In the genomic region with DNA sequence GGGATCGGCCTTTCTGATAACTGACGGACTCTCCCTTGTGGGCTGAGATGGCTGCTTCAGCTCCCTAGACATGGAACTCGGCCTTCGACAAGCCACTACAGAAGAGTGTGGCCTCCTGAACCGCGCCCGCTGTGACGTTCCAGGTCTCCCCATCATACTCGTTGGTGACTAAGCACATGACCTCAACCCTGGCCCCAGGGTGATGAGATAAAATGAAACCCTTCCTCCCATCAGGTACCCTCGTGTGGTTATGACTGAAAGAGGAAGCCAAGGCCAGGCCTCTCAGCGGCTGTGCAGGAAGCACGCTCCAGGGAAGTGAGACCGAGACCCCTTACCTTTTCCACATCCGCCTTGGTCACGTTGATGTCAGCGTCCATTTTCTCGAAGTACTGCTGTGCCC, we compare ENCODE assay signal across 9 mouse cellular contexts. TPM values are rescaled to one million over a fixed set of nuclear protein-coding genes. Genes with fewer than 3 reads are reported as not detected.
A peak's percentile ranks its signal among the peaks of the same experiment; 100 is the strongest.
DNase-seq lines count a peak whose midpoint lies in the region; ATAC-seq lines count a peak whose summit lies in the region.
"Had no signal": no experiment of that assay in that cellular context is flagged by ENCODE, and none has a peak within 500 bp of the region (broad histone marks: within the 10 kb centered on the region; RNA-seq: fewer than 3 reads in every experiment).

No protein-coding gene starts in this region.

- no peak overlapping the region for H3K4me3 ChIP-seq in embryonic facial prominence, embryonic 13.5 days
- H3K4me3 ChIP-seq in embryonic facial prominence, embryonic 10.5 days, result no peak overlapping the region
- no peak overlapping the region for H3K4me3 ChIP-seq in midbrain, embryonic 16.5 days (ENCODE audit: low read depth, low read length)

- peaks cover 27% of the 10 kb centered on the region for H3K4me1 ChIP-seq in embryonic facial prominence, embryonic 13.5 days
- peaks cover 25% of the 10 kb centered on the region for H3K4me1 ChIP-seq in embryonic facial prominence, embryonic 10.5 days
- H3K4me1 ChIP-seq in midbrain, embryonic 16.5 days (ENCODE audit: control insufficient read depth, insufficient read depth, low read length), result no peaks in the 10 kb centered on the region

- no peak overlapping the region for H3K4me2 ChIP-seq in embryonic facial prominence, embryonic 13.5 days
- H3K4me2 ChIP-seq in midbrain, embryonic 16.5 days (ENCODE audit: low read length), result no peak overlapping the region

- H3K27ac ChIP-seq in embryonic facial prominence, embryonic 13.5 days, result no peak overlapping the region; the same call in 1 of the 2 replicates
- no peak overlapping the region for H3K27ac ChIP-seq in embryonic facial prominence, embryonic 10.5 days (replicated peaks)
- H3K27ac ChIP-seq in midbrain, embryonic 16.5 days (ENCODE audit: low read length), result no peak overlapping the region

- no peaks in the 10 kb centered on the region for H3K9me3 ChIP-seq in embryonic facial prominence, embryonic 13.5 days
- H3K9me3 ChIP-seq in embryonic facial prominence, embryonic 10.5 days, result peaks cover 7% of the 10 kb centered on the region; the same call in 1 of the 2 replicates
- H3K9me3 ChIP-seq in midbrain, embryonic 16.5 days (replicated peaks; ENCODE audit: control insufficient read depth, low read length, poor library complexity, severe bottlenecking), result no peaks in the 10 kb centered on the region

- H3K9ac ChIP-seq in embryonic facial prominence, embryonic 13.5 days, result no peak overlapping the region
- no peak overlapping the region for H3K9ac ChIP-seq in midbrain, embryonic 16.5 days (ENCODE audit: low read depth, low read length)

- H3K36me3 ChIP-seq in embryonic facial prominence, embryonic 13.5 days, result peaks cover 43% of the 10 kb centered on the region
- peaks cover 41% of the 10 kb centered on the region for H3K36me3 ChIP-seq in embryonic facial prominence, embryonic 10.5 days (replicated peaks)
- peaks cover 3% of the 10 kb centered on the region; the same call in 1 of the 2 replicates for H3K36me3 ChIP-seq in midbrain, embryonic 16.5 days (ENCODE audit: control insufficient read depth, insufficient read depth, low read length)

- ATAC-seq in embryonic facial prominence, embryonic 13.5 days (ENCODE audit: insufficient number of reproducible peaks, insufficient read depth, low FRiP score, low TSS enrichment, low read depth), result 0 out of 2 replicates have a peak, but pooled peaks have one; percentile 59
- ATAC-seq in monocyte, adult 5-6 weeks (replicated peaks; ENCODE audit: insufficient number of reproducible peaks, low FRiP score, low TSS enrichment, poor library complexity, severe bottlenecking), result peak; percentile 95
- no peak for ATAC-seq in midbrain, embryonic 16.5 days

- H3K27me3 ChIP-seq in embryonic facial prominence, embryonic 13.5 days, result no peaks in the 10 kb centered on the region
- no peaks in the 10 kb centered on the region for H3K27me3 ChIP-seq in embryonic facial prominence, embryonic 10.5 days (replicated peaks; ENCODE audit: low read depth, poor library complexity, severe bottlenecking)
- no peaks in the 10 kb centered on the region for H3K27me3 ChIP-seq in midbrain, embryonic 16.5 days (ENCODE audit: control insufficient read depth, insufficient read depth, low read depth, low read length)

- 82% methylated on average over 17 of the region's 17 CpGs for WGBS in embryonic facial prominence, embryonic 13.5 days
- 88% methylated on average over 17 of the region's 17 CpGs for WGBS in embryonic facial prominence, embryonic 10.5 days
- WGBS in midbrain, embryonic 16.5 days, result 94% methylated on average over 17 of the region's 17 CpGs

- no peak for DNase-seq in embryonic facial prominence, embryonic 10.5 days (ENCODE audit: low spot score)
- DNase-seq in CD4-positive, CD25-positive, alpha-beta regulatory T cell, adult 2 months (ENCODE audit: low read depth, low spot score), result peak; percentile 76
- peak; percentile 93 for DNase-seq in induced T-regulatory cell, adult 2 months (ENCODE audit: low read depth)
- DNase-seq in frontal cortex, postnatal 36 days (ENCODE audit: low spot score in 2 of 2), result no peak
- no peak for DNase-seq in adrenal gland, postnatal 36 days
- DNase-seq: gastrocnemius, postnatal 14 days had no signal

RNA-seq across cellular contexts. Expression of gene Fnbp1, which starts 59.2 kb away (rescaled TPM):
- 29.4 and 33.0 TPM in 2 replicates for polyA plus RNA-seq in embryonic facial prominence, embryonic 13.5 days (2015; fragmentation: Nextera tagmentation; extraction: Ambion mirVana)
- 15.7 and 17.0 TPM in 2 replicates for polyA plus RNA-seq in embryonic facial prominence, embryonic 10.5 days (2016; fragmentation: Nextera tagmentation; extraction: Ambion mirVana)
- 39.1 to 101 TPM (median 67.2 TPM) in 3 replicates for total RNA-seq in monocyte, adult 5-6 weeks (2017)
- polyA plus RNA-seq in midbrain, embryonic 16.5 days (2015; fragmentation: Nextera tagmentation; extraction: Ambion mirVana), result 31.5 and 33.2 TPM in 2 replicates
- 10 to 100 TPM; 50.6 to 51.7 TPM for total RNA-seq in adrenal gland, postnatal 36 days (2021)

Comparison
In these comparisons a context has a peak if more than half of its experiments do, and no peak if none do; other contexts are left out.
1. DNase-seq: peak in CD4-positive, CD25-positive, alpha-beta regulatory T cell, adult 2 months (single experiment) and induced T-regulatory cell, adult 2 months (single experiment); none in embryonic facial prominence, embryonic 10.5 days (single experiment), frontal cortex, postnatal 36 days (0 of 2) and adrenal gland, postnatal 36 days (0 of 2).